Mouse (Mus musculus): Measurements from ENCODE around the gene Soga1.

Gene Soga1

DNA sequence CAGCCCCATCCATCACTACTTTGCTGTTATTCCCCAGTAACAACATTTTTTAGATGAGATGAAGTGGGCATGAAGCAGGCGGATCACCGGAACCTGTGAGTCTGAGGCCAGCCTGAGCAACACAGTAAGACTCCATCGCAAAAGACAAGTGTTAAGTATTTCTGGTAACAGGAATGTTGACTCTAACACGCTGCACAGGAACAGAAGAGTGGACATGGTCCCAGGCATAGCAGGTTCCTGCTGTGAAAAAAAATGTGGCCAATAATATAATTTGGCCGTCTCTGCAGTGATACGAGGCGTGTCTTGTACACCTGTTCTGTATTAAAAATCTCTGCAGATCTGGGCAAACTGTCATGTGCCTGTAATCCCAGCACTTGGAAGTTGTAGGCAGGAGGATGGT is 43.7 kb downstream of the Soga1 start:
- DNase-seq, result peak; percentile 75

- peak; percentile 83 for DNase-seq
Measured at GRCm38 (mm10) chr2:157030804-157031203, 48.2 kb downstream of the Soga1 start.

GRCm38 (mm10) chr2:157028261-157028660 is 50.8 kb downstream of the Soga1 start:
- DNase-seq, result no peak

DNA sequence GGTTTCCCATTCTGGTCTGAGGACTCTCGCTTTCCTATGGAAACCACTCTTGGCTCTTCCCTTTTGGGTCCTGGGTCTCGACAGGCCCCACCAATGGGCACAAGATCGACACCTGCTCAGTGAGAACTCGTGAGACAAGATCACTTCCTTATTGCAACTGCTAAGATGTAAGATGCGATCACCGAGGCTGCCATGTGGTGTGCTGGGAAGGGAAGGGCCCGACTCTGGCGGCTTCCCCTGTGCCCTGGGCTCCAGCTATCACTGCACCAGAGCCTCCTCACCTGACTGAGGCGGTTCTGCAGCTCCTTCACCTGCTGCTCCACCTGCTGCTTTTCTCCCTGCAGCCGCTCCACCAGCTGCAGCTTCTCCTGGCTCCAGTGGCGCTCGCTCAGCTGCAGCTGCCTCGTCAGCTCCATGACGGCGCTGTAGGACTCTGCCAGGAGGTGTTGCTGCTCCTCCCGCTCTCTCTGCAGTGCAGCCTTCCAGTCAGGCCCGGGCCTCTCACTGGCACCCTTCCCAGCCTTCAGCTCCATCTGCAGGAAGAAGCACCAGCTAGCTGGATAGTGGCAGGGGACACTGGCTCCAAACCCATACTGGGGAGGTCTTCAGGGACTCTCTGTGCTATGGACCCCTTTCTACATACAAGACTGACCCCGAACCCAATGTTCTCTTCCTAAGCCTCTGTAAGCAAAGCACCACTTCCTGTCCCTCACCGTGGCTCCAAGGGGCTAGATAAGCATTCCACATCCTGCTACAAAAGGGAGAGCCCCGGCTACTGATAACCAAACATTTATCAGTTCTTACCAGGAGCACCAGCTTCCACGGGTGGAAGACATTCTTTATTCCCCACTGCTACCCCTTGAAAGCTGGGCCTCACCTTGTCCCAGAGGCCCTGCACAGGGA is 51.7 kb downstream of the Soga1 start:
- peak; percentile 83 for DNase-seq

- no peak for DNase-seq
Measured at GRCm38 (mm10) chr2:157021156-157021555, 57.9 kb downstream of the Soga1 start.

- no peak for DNase-seq
Measured at GRCm38 (mm10) chr2:157019228-157019627, 59.8 kb downstream of the Soga1 start.

- DNase-seq, result no peak
Measured at GRCm38 (mm10) chr2:157016529-157017270, 62.4 kb downstream of the Soga1 start.

DNA sequence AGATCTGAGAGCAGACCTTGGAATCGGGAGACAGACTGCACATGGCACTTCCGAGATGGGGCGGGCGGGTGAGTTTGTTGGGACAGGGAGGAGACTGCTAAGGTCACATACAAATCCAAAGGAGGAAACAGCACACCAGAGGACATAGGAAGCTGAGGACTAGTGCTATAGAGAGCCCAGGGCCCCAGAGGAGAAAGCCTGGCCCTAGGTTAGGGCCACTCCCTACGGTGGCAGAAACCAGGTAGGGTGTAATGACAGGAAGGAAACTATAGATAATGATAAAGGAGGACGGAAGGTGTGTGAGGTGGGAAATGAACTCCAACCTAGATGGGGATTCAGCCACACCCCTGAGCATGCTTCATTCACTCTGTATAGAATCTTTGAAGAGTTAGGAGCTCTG is 66.7 kb downstream of the Soga1 start:
- DNase-seq, result no peak

DNA sequence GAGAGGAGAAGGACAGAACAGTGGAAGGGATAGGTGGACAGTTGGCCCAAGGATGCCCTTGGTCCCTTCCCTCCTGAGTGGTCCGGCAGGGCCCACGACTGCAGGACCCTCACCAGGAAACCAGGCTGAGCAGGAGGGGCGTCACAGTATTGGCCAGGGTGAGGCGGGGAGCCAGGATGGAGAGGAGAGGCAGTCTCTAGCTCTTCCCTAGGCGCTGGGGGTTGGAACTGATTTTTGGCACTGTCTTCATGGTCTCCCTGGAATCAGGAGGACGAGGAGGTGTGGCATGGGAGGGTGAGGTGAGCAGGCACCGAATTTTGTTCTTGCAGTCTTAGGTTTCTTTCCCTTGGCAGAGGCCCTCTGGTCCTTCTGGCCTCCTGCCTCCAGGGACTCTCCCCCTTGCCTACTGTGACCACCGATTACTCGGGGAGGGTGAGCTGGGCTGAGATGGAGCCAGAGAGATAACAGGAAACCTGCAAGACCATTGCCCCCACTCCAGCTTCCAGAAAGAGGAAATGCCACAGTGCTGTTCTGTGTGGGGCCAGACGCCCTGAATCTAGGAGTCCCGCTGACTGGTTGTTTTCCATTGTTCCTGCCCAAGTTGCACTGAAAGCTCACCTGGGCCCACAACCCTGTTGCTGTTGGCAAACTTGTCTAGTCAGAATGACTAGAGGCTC is 68.3 kb downstream of the Soga1 start:
- no peak for DNase-seq

DNA sequence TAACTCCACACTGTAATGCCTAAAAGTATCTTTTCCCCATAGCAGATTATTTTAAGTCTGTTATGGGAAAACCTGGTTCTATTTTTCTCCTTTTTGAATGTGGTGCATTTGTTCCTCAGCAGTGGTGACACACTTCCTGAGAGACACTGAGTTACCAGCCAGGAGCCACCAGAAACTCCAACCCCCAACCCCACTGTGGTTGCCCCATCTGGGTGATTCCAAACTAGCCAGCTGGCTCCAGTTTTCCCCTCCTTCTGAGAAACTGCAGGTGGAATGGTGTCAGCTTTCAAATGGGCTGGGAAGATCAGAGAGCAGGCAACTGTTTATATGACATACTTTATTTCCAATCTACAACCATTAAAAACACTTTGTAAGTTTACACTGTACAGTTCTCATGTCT is 68.9 kb downstream of the Soga1 start:
- no peak for DNase-seq

GRCm38 (mm10) chr2:157008509-157008908 is 70.5 kb downstream of the Soga1 start:
- no peak for DNase-seq

DNA sequence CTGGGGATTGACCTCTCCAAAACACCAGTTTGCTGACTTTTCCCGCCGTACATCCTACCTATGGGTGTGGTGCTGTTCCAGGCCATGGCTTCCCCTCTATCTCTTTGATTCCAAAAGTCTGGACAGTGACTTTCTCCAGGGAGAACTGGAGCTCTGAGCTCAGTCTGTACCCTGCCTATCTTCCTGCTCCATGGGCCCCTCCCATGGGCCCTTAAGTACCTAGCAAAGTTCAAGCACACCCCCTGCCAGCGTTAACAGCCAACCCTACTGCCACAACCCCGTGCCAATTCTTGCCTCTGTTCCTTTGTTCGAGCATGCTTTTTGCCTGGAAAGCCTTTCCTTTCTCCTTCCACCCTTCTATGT is 71.8 kb downstream of the Soga1 start:
- DNase-seq, result no peak

DNA sequence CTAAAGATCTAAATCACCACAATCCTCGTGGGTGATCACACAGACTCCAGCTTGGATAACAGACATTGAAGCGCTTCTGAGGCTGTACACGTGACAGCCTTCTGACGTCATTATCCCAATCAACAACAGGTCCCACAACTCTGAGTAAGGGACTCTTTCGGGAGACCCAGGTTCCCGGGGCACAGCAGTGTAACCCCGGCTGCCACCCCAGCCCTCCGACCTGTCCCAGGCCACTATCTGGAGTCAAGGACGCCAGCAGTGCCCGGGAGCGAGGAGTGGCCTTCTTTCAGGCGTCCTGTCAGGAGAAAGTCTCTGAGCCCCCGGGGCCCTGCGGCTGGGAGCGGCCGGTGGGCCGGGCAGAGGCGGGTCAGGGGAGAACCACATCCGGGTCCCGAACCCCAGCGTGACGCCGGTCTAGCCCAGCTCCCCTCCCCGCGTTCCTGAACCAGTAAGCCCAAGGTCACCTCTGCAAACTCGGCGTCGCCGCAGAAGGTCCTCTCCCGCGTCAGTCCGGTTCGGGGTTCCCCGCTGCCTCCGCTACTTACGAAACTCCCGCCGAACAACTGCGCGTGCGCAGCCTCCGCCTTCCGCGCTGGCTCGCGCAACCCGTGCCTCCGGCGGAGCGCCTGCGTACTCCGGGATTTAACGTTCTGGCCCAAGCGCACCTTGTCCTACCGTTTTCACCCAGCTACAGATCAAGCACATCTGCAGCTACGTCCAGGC is 72.4 kb downstream of the Soga1 start, which contains the start of gene Dsn1:
TSS of gene Dsn1 (minus strand) at position 644 of the 723 bp plus-strand sequence.
- peak; percentile 87 for DNase-seq

DNA sequence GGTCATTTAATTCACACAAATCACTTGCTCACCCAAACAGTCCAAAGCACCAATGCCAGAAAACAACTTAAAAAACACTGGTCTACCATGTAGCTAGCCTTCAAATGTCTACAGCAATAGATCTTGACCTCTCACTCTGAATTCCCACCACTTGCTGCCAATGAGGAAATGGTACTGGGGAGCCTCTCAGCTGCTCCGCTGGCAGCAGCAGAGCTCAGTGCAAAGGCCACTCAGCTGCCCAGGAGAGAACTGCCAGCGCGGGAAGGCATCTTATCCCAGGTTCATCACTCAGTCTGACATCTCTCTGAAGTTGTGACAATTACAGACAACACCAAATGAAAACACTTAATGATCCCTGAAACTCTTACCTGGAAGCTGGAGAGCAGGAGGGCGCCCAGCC is 76.7 kb downstream of the Soga1 start:
- no peak for DNase-seq

- DNase-seq, result no peak
Measured at GRCm38 (mm10) chr2:156998263-156998662, 80.8 kb downstream of the Soga1 start.

GRCm38 (mm10) chr2:156996576-156996975 is 82.5 kb downstream of the Soga1 start:
- peak; percentile 70 for DNase-seq

- DNase-seq, result peak; percentile 96
Measured at GRCm38 (mm10) chr2:156991470-156992319, 87.4 kb downstream of the Soga1 start, which contains the start of gene Ndrg3. TSS of gene Ndrg3 (minus strand) at chr2:156992056.

DNA sequence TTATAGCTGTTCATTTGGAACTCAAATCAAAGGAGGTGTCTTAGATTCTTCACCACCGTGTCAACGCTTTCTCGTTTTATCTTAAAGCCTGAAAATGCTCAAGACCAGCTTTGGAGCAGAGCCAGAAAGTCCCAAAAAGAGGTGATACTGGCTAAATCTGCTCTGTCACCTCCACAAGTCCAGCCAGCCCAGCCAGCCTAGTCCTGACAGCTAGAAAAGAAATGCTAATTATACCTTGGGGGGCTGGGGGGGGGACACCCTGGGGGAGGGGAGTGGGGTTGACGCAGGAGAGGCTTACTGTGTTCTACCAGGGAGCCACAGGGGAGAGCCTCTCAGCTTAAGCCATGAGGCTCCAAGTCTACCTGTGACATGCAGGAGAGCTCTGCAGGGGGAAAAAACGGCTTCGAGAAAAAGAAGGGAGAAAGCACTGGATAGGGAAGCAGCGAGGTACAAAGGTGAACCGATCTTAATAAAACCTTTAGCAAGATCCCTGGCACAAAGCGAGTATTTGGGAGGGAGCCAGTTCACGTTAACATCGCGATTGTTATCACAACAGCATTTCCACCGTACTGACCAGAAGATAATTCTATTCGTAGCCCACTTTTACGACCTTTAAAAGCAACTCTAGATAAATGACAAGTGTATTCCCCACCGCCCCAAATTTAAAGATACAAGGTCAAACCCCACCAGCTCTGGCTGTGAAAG is 88.2 kb downstream of the Soga1 start:
- DNase-seq, result peak; percentile 49

DNA sequence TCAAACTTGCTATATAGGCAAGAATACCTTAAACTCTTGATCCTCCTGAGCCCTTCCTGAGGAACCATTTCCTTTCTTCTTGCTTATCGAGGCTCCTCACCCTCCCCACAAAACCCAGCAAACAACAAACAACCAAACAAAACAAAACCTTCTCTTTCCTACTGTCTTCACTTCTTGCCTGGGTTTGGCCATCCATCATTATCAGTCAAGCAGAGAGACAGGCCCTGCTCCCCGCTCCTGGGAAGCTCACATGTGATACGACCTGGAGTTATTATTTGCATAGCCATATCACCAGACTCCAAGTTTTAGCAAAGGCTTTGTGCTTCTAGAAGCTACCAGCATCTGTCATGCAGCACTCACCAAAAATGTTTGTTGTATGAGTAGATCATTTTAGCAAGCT is 91.7 kb downstream of the Soga1 start:
- DNase-seq, result no peak

- DNase-seq, result no peak
Measured at GRCm38 (mm10) chr2:156982864-156983263, 96.2 kb downstream of the Soga1 start.

- DNase-seq, result no peak
Measured at GRCm38 (mm10) chr2:156981291-156981690, 97.8 kb downstream of the Soga1 start.

Measured in cerebellum, adult 11 months (tissue).